Mouse (Mus musculus) heart, adult 2 months (tissue): ENCODE results near the gene Ccdc115. TPM values are rescaled to one million over a fixed set of nuclear protein-coding genes. Genes with fewer than 3 reads are reported as not detected.

Experiments
- DNase-seq, 2 experiments: peaks; one replicate each; pipeline ENCODE4 v3.0.0; 2021
- H3K27ac ChIP-seq: fragments of 200-600 bp; 2 replicates; pipeline ENCODE4 v1.8.1; 2022
- H3K27me3 ChIP-seq: fragments of 200-500 bp; 2 replicates; pipeline ENCODE4 v1.6.1; 2012; ENCODE audit warnings: mild to moderate bottlenecking, low read length, inconsistent platforms, mixed read lengths; ENCODE audit not compliant: control insufficient read depth, insufficient read depth
- H3K36me3 ChIP-seq: fragments of 200-500 bp; 2 replicates; pipeline ENCODE4 v1.6.1; 2012; ENCODE audit warnings: low read length, inconsistent platforms; ENCODE audit not compliant: control insufficient read depth, insufficient read depth
- H3K4me1 ChIP-seq: fragments of 200-500 bp; 2 replicates; pipeline ENCODE4 v1.6.1; 2011; ENCODE audit warnings: low read length; ENCODE audit not compliant: control insufficient read depth, insufficient read depth
- H3K4me3 ChIP-seq: fragments of 200-600 bp; 2 replicates; pipeline ENCODE4 v1.8.1; 2022
- H3K79me2 ChIP-seq: fragments of 200-500 bp; replicated peaks from 2 replicates; pipeline ENCODE4 v1.6.1; 2012; ENCODE audit warnings: mild to moderate bottlenecking, inconsistent platforms, low read length, moderate library complexity, mixed read lengths; ENCODE audit not compliant: control insufficient read depth, insufficient read depth
- H3K9ac ChIP-seq: fragments of 200-500 bp; 2 replicates; pipeline ENCODE4 v1.6.1; 2012; ENCODE audit warnings: low read depth, mild to moderate bottlenecking, control low read depth, inconsistent platforms, low read length, mixed read lengths
- CTCF ChIP-seq: fragments of 200-600 bp; IDR thresholded peaks from 2 replicates; pipeline ENCODE4 v1.8.1; 2022; ENCODE audit warnings: antibody characterized with exemption, mild to moderate bottlenecking, moderate library complexity
- EP300 ChIP-seq: fragments of 200-500 bp; IDR thresholded peaks from 2 replicates; pipeline ENCODE4 v1.6.1; 2011; ENCODE audit warnings: low read depth, low read length, control low read depth; ENCODE audit not compliant: insufficient read depth
- POLR2A ChIP-seq: fragments of 200-500 bp; IDR thresholded peaks from 2 replicates; pipeline ENCODE4 v1.6.1; 2011; ENCODE audit warnings: mild to moderate bottlenecking, low read depth, low read length, control low read depth; ENCODE audit not compliant: insufficient read depth
- WGBS: fragments of 180-500 bp; shearing (Covaris S2); methylation state at CpG from one replicate; pipeline ENCODE4 v1.1.7; 2018; 5-methylcytosine and 5-hydroxymethylcytosine counted together
- intact Hi-C: fragments of 180-260 bp; cut with DNase I; formaldehyde crosslinking; loops from one replicate; pipeline ENCODE4 v1.15.1; 2025
- polyA plus RNA-seq: library from polyadenylated mRNA; depleted of rRNA; stranded (reverse); fragments of >200 nt; gene quantifications from 2 replicates; pipeline ENCODE4 v1.2.3, GENCODE M21; 2012
- total RNA-seq, 2 experiments: library from RNA; stranded (reverse); gene quantifications; 2 replicates each; pipeline ENCODE4 v1.2.3; 2021

The Ccdc115 gene
- total and polyA plus RNA-seq, 3 experiments = 15.1 to 15.5 (median 15.2) TPM

- H3K4me3 ChIP-seq = no peak overlapping the region
- WGBS = 96% methylated on average over 9 of the region's 9 CpGs
- peaks cover 4% of the 10 kb centered on the region for H3K4me1 ChIP-seq
- H3K27ac ChIP-seq = no peak overlapping the region
- no peaks in the 10 kb centered on the region for H3K27me3 ChIP-seq
- H3K36me3 ChIP-seq = no peaks in the 10 kb centered on the region
- no peaks in the 10 kb centered on the region for H3K79me2 ChIP-seq
- H3K9ac ChIP-seq = no peak overlapping the region
- intact Hi-C loops = loop anchor here (10.0 kb wide), 1 partner anchor 427 kb away; no protein-coding TSS in a partner anchor
- TF ChIP-seq POLR2A = no peak
- TF ChIP-seq EP300 = no peak
- no peak for TF ChIP-seq CTCF
- DNase-seq = no peak
These were observed 8.0 kb downstream of the Ccdc115 start for GRCm38 (mm10) chr1:34431431-34431830.

DNA sequence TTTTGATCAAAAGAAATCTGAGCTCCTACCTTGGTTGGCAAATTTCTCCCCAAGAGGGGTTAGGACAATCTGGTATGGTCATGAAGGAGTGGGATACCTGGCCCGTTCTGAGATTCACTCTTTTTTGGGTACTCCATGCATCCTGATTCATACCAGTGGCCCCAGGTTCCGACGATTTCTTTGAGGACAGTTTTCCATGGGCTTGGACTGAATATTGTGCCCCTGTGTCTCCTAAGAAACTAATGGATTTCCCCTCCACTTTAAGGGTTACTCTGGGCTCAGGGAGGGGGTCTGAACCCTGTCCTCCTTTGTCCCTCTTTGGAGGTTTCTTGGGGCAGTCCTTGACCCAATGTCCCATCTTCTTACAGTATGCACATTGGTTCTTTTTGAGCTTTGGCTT lies 8.5 kb downstream of the Ccdc115 start:
- no peak for TF ChIP-seq POLR2A
- no peak for TF ChIP-seq CTCF
- no peak for TF ChIP-seq EP300
- 91% methylated on average over 3 of the region's 3 CpGs for WGBS
- Histone ChIP-seq H3K79me2 (no peaks in the 10 kb centered on the region), H3K36me3 (no peaks in the 10 kb centered on the region), H3K9ac (no peak overlapping the region), H3K27me3 (no peaks in the 10 kb centered on the region), H3K27ac (no peak overlapping the region), H3K4me1 (peaks cover 4% of the 10 kb centered on the region), H3K4me3 (no peak overlapping the region)
- intact Hi-C loops = loop anchor here (10.0 kb wide), 1 partner anchor 426 kb away; no protein-coding TSS in a partner anchor
- DNase-seq = no peak

GRCm38 (mm10) chr1:34429281-34429680 lies 10.2 kb downstream of the Ccdc115 start:
- no peak for DNase-seq
- Histone ChIP-seq H3K79me2 (no peaks in the 10 kb centered on the region), H3K4me1 (peaks cover 4% of the 10 kb centered on the region), H3K27me3 (no peaks in the 10 kb centered on the region), H3K27ac (no peak overlapping the region), H3K9ac (no peak overlapping the region), H3K4me3 (no peak overlapping the region), H3K36me3 (no peaks in the 10 kb centered on the region)
- intact Hi-C loops = no loop called here
- no peak for TF ChIP-seq POLR2A
- no peak for TF ChIP-seq EP300
- no peak for TF ChIP-seq CTCF
- 97% methylated on average over 4 of the region's 4 CpGs for WGBS

DNA sequence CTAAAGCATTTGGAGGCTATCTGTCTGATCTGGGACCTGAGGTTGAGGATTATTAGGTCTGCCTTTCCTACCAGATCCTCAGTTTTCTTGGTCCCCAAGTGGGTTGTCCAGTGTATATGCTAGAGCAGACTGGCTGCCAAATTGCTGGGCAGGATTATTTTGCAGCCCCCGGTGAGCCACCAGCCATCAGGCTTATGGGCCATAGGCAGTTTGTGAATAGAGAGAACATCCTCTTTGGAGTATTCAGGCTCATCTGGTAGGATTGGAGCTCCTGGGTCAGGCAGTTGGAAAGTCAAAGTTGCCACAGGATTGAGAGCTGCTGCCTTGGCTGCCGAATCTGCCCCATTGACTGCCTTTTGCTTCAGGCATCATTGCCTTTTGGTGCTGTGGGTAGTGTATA lies 11.0 kb downstream of the Ccdc115 start:
- Histone ChIP-seq H3K27ac (no peak overlapping the region), H3K27me3 (no peaks in the 10 kb centered on the region), H3K36me3 (no peaks in the 10 kb centered on the region), H3K4me3 (no peak overlapping the region), H3K4me1 (no peaks in the 10 kb centered on the region), H3K9ac (no peak overlapping the region), H3K79me2 (no peaks in the 10 kb centered on the region)
- no peak for DNase-seq
- 97% methylated on average over 2 of the region's 2 CpGs for WGBS
- intact Hi-C loops = no loop called here
- TF ChIP-seq EP300 (no peak), POLR2A (no peak), CTCF (no peak)

DNA sequence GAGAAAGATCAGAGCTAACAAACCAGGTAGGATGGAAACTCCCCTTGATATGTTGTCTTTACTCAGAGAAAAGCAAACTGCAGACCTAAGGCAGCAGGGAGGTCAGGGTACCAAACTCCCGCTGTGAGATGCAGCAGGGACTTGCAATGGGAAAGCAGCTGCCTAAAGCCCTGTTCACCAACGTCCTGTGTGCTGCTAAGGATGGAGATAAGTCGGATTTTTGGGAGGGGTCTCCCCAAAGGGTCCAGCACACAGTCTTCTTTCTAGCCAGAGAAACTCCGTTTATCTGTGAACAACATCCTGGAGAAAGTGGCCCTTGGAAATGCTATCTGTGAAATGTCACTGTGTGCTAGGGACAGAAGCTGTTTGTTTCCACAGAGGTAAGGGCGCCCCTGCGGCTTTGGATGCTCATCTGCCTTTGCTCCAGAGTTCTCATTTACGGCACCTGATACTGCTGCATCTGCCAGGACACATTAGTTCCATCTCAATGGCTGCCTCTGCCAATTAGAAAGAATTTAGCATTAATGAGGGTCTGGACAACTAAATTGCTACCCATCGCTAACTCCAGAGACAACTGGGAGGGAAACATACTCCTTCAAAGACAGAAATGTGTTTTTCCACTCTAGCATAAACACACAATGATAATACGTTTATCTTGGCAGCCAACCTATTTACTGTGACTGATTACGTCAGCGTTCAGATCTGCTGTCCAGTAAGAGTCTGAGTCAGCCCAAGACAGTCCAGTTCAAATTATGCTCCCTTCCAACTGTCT lies 40.1 kb downstream of the Ccdc115 start:
- Histone ChIP-seq H3K36me3 (no peaks in the 10 kb centered on the region), H3K27me3 (no peaks in the 10 kb centered on the region), H3K9ac (no peak overlapping the region), H3K79me2 (no peaks in the 10 kb centered on the region), H3K4me1 (no peaks in the 10 kb centered on the region; the same call in 1 of the 2 replicates), H3K4me3 (no peak overlapping the region), H3K27ac (no peak overlapping the region)
- no peak for DNase-seq
- intact Hi-C loops = no loop called here
- TF ChIP-seq POLR2A = no peak
- no peak for TF ChIP-seq EP300
- TF ChIP-seq CTCF = no peak
- 35% methylated on average over 11 of the region's 11 CpGs for WGBS

GRCm38 (mm10) chr1:34396321-34396720 lies 43.2 kb downstream of the Ccdc115 start:
- Histone ChIP-seq H3K79me2 (no peaks in the 10 kb centered on the region), H3K27ac (no peak overlapping the region), H3K36me3 (no peaks in the 10 kb centered on the region), H3K4me1 (no peaks in the 10 kb centered on the region; the same call in 1 of the 2 replicates), H3K27me3 (no peaks in the 10 kb centered on the region), H3K4me3 (no peak overlapping the region), H3K9ac (no peak overlapping the region)
- DNase-seq = no peak
- TF ChIP-seq POLR2A (no peak), CTCF (no peak), EP300 (no peak)
- WGBS = 75% methylated on average over 4 of the region's 4 CpGs
- intact Hi-C loops = no loop called here
